Mouse (Mus musculus) embryo, embryonic 11 days (tissue): ENCODE data around the gene Kcnip4.

Experiments used
- DNase-seq: peaks from one replicate; pipeline ENCODE4 v3.0.0-alpha.2; 2015

Kcnip4 gene

DNA sequence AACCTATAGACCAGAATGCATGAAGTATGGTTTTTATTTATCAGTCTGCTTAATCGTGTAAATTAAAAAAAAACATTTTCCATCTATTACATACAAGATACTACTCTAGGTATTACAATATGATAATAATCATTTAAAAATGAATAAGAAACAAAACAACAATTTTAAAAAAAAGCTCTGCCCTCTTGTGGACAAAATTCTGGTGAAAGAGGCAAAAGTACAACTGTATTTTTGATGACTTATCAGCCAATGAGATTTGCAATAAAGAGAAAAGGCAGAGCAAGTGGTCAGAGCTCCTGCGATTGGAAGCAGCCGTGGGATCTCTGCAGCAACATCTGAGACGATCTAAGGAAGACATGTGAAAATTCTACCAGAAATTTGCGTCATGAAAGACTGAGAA lies 172.6 kb downstream of the Kcnip4 start:
- no peak for DNase-seq

DNA sequence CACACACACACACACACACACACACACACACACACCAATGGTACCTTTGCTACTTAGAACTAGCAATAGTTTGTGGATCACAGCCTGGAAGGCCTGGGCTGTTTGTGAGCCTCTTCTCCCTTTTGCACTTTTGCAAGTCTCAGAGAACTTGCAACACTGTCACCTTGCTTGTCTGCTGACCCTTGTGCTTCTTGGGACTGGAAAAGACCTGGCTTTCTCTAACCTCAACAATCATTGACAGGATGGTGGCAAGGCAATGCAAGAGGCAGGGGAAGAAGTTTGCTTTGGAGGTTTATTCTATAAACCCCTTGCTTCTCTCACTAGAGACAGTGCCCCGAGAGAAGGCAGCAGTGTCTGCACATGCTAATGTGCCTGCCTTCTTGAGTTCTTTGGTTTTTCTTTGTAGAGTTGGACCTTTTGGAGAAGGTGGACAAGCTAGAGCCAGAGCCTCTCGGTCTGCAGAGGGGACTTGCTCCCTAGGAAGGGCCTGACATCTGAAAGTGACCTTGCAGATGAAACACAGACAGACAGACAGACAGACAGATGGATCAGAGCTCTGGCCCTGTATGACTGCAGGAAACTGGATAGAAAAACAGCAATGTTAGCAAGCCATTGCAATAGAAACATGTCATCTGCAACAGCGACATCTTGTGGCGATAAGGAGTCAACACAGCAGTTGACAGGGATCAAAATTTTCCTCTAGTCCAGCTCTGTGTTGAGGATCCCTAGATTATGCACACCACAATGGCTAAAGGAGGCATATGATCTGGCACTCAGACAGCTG lies 174.4 kb downstream of the Kcnip4 start:
- DNase-seq = peak; percentile 71

DNA sequence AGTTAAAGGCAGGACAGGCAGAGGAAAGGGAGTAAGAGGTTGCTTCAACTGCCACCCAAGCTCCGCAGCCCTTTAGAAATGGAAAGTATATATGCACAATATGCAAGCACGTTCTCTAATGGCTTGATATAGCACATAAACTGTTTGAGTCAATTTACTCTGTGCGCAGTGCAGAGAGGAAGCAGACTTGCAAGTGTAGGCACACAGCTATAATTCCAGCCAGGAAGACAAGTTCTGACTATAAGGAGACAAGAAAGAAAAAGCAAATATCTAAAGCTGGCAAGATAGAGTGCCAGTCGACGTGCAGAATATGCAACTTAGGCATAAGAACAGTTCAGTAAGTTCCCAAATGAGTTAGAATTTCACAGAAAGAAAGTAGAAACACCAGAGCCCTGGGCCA lies 175.2 kb downstream of the Kcnip4 start:
- no peak for DNase-seq

DNA sequence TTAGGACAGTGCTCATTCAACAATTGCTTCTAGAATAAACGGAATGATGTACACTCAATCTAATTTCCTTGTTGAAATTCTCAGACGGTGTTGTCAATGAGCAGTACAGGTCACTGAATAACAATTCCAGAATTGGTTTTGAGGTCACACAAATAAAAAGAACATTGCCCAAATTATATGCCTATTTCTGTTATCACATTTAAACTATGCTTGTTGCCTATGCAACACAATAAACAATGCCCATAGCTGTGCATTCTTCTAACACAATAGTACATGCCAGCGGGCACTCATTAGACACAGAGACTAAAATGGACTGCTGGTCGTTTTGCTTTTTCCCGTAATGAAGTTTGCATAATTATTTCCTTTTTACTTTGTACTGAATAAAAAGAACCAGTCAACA lies 176.2 kb downstream of the Kcnip4 start:
- no peak for DNase-seq

DNA sequence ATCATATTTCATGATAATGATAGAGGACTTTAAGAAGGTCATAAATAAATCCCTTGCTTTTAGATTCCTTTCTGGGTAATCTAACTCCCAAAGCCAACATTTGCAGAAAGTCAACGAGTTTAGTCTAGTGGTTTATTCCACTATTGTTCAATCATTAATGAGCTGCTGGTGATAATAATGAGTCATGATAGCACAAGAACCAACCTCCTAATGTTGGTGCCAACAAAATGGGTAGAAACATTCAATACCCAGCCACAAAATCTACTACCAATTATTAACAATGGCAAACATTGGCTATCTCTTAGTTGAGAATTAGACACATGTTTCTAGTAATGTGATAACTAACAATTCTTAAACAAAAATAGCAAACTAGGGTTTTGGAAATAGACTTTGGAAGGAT lies 180.1 kb downstream of the Kcnip4 start:
- no peak for DNase-seq

DNA sequence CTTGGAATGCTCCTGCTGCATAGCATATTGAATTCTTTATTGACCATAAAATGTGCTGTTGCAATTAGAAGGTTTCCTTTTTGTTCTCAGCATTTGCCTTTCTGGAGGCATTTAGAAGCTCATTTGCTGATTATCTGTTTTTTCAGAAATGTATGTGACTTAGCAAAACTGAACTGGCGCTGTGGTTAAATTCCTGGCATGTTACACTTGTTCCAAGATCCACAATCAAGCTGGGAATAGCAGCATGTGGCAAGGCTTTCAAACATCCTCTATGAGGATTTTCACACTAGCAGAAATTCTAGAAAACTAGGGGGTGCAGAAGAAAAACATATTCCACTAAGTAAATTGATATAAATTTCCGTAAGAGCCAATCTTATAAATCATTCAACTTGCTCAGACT lies 187.5 kb downstream of the Kcnip4 start:
- no peak for DNase-seq

DNA sequence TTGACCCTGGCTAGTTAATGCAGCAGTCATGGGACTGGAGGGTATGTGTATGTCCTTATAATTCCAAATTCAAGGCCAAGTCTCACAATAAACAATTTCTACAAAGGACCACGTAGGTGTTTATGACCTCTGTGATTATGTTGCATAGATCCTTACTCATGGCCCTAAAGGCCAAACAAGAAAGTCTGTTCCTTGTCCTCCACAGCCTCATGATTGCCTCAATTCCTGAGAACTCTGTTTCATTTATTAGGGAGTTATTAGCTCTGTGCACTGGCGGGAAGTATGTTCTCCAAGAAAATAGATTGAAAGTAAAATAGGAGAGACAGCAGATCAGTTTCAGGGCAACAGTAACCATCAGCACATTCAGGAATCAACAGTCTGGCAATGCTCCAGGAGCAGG lies 191.6 kb downstream of the Kcnip4 start:
- no peak for DNase-seq

DNA sequence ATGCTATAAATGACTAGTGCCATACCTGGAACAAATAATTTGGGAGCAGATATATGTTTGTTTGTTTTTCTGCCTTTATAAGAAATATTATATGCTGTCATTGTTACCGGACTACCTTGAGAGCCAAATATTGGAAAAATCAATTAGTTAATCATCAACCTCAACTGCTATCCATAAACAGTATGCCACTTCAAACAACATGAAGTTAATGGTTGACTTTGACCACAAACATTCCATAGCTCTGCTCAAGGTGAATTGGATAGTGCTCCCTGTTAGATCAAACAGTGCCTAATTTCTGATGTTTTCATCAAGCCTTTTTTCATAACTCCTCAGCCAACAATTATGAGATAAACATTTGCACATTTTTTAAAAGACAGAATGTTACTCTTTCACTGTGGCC lies 195.7 kb downstream of the Kcnip4 start:
- no peak for DNase-seq

DNA sequence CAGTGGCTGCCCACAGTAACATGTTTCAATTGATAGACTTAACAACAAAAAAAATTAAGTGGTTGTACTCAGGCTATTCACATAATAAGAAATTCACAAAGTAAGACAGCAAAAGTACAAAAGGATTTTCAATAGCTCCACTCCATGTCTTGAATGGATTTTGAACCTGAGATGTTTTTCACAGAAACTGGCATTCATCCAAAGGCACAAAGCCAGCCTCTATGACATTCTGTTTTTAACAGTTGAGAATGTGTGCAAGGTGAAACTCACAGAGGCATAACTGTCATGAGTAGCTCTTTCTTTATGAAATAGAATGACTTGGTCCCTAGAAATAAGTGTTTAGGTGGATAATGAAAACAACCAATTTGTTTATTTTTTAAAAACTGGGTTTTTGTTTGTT lies 206.0 kb downstream of the Kcnip4 start:
- DNase-seq = no peak

DNA sequence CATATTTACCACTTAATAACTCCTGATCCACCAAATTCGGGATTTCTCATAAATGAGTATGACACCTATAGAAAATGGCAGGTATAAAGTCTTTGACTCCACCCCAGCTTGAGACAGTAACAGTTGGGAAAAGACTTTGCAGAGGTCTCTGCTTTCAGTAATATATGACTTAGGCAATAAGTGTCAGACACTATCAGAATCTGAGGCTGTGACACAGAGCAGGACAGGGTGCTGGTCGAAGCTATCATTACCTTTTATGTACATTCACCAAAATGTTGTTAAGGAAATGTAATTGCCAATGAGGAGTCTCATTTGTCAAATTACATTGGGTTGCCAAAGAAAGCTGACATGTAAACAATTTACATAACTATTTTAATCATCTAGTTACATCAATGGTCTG lies 206.8 kb downstream of the Kcnip4 start:
- DNase-seq = no peak

DNA sequence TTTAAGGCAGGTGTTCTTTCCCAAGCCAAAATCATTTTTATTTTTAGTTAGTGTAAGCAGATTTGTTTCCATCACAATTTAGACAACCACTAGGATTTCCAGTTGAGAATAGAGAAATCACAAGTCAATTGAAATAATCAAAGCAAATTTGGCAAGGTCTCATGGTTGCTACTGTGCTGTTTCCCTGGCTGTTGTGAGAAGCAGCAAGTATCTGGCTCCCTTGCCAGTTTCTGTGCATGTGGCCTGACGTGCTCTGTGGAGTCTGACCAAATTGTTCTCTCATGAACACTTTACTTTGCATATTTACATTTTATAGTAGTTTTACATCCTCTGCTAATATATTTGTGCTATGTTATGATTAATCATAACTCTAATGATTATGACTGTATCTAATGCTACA lies 217.9 kb downstream of the Kcnip4 start:
- DNase-seq = no peak

DNA sequence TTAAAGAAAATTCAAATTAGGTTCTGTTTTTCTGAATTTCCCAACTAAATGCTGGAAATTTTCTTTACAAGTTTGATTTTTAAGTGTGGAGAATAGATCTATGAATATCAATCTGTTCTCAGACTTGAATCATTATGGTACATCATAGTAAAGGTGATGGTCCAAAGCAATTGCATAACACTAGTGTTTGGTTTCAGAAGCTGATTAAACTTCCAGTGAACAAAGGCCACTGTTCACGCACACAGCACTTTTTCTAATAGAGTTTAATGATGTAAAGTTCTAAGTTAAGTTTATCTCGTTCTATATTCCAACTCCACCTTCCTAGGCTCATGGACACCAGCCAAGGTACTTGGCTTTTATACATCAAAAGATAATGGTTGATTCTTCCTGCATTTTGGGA lies 219.4 kb downstream of the Kcnip4 start:
- DNase-seq = no peak

DNA sequence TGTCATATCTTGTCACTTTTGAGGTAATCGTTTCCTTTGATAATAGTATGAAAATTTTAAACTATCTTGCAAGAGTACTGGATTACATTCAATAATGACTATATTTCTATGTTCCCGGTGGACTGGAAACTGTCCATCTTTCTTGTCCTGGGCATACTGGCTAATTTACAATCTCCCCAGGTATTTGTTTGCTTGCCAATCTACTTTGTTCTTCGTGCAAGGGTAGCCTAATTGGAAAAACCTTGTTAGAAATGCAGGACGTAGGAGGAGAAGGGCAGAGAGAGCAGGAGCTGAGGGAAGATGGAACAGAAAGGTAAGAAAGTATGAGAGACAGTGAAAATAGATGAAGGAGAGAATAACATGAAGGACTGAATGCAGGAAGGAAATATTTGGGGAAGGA lies 226.1 kb downstream of the Kcnip4 start:
- no peak for DNase-seq

DNA sequence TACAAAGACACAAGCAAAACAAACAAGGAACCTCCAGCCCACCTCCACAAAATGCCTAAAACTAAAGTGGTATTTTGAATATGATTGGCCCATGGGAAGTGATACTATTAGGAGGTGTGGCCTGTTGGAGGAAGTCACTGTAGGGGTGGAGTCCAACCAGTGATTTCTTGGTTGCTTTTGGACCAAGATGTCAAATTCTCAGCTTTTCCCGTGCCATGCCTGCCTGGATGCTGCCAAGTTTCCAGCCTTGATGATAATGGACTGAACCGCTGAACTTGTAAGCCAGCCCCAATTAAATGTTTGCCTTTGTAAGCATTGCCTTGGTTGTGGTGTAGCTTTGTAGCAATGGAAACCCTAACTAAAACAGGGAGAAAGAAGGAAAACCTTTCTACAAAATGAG lies 232.3 kb downstream of the Kcnip4 start:
- no peak for DNase-seq

DNA sequence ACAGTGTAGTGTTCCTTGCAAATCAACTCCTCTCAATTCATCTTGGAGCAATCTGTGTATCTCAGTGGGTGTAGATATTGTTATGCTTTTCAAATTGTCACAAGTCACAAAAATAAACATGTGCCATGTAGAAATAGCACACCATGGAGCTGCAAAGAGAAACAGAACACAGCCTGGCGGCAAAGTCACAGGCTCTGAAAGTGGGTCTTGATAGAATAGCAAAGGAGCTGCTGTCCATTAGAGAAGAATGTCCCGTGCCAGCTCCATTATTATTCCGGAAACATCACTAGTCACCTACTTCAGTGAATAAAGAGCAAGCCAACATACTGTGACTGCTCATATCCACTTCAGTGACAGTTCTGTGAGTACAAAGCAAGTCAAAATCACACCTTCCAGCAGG lies 232.9 kb downstream of the Kcnip4 start:
- DNase-seq = no peak

DNA sequence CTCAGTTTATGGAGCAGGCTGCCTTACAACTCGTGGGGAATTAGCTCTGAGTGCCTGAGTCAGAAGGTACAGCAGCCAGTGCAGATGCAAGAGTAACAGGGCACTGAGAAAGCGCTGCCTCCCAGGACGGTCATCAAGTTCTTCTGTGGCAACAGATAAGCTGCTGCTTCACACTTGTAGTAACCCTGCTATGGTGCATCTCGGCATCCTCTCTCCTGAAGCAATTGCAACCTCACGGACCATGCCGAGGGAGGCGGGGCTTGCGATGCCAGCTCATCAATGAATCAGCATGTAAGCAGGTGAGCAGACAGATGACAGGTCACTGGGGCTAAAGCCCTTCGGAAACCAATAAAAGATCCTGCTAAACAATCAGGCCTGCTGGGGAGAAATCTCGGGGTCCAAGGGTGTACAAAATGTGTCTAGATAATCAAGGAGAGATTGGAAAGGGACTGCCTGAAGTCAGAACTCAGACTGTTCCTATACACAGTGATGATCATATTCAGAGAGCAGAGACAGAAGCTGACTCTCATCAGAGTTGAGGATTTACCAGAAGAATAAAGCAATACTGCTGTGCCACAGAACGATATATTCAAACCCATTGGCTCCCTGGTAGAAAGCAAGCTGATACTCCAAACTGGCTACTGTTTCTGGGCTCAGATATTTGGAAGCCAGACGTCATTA lies 239.1 kb downstream of the Kcnip4 start:
- DNase-seq = peak; percentile 17

DNA sequence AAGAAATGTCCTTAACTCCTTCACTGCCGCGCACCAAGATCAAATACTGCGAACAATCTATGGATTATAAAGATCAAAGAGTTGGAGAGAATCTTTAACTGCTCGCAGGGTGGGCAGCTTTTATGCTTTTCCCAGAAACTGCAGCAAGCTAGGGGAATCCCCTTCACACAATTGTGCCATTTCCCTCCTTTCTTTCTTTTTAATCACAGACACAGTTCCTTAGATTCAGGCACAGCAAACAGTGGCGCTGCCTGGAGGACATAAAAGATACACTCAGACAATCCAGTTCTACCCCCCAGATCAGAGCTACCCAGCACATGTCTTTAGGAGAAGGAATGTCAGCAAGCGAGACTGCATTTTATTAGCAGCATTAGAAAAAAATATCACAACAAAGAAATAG lies 239.9 kb downstream of the Kcnip4 start:
- DNase-seq = no peak

DNA sequence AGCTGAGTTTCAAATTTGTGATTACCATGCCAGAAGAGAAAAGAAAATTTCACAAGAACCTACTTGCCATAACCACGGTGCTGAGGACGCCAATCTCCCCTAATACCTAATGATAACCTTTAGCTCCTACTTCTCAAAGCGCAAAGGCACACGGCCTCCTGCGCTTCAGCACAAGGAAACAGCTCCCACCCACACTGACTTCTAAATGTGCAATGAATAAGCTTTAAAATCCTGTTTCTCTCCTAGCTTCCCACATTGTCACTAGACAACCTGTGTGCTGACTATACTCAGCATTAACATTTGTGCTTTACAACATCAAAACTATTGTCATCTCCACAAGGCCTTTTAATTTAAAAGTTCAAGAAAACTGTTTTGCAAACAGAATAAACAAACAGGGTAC lies 241.3 kb downstream of the Kcnip4 start:
- no peak for DNase-seq

DNA sequence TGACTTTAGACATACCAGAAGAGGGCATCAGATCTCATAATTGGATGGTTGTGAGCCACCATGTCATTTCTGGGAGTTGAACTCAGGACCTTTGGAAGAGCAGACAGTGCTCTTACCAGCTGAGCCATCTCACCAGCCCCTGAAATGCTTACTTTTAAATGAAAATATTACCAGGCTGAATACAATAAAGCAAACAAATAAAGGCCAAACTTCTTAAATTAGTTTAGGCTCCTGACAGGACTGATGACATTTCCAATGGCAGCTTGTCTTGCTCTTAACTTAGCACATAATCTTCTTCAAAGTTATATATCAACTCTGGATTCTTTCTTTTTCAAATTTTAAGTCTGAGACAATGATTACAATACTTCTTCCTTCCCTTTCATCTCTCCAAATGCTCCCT lies 252.8 kb downstream of the Kcnip4 start:
- DNase-seq = no peak

DNA sequence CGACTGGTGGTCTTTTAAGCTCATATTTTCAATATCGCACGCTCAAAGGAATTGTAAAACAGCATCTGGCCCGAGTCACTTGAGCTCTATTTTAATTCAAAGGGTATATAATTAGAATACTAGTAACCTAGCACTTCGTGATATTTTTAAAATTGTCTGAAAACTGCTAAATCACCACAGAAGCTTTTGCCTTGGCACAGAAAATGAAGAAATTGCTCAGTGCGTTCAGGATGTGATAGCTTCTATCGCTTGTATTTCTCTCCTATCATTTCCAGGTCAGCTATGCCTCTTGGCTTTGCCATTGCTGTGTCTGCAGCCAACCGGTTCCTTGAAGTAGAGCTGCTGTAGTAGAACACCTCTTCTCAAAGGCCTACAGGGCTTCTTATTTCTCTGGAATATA lies 255.9 kb downstream of the Kcnip4 start:
- no peak for DNase-seq

DNA sequence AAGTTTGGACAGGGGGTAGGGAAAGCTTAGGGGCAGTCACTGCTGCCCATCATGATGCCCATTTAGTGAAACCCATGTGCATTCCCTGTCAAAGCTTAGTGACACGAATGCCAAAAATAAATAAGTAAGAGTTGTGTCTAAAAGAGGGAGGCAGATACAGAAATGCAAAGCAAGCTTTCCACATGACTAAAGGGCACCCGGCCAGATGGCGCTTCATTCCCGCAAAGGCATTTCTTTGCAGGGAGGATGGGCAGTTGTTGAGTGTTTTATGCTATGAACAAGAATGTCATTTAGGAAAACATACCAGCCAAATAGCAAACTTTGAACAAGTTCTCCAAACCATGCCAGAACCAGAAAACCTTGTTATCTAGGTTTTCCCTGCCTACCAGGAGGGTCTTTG lies 265.4 kb downstream of the Kcnip4 start:
- DNase-seq = no peak

DNA sequence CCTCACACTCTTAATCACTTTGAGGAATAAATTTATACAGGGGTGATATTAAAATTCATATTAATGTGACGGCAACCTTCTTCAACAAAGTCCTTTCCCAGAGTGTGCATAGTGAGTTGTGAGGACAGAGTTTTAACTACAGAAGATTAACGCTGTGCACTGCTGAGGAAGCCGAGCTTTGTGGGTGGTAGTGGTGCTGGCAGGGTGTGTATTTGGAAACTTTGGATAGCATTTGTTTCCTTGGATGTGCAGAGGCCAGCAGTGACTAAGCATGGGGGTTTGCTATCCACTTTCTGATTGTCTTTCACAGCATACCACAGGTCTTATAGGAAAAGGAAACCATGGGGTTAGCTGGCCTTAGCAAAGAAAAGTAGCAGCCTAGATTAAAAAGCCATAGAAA lies 267.9 kb downstream of the Kcnip4 start:
- no peak for DNase-seq

DNA sequence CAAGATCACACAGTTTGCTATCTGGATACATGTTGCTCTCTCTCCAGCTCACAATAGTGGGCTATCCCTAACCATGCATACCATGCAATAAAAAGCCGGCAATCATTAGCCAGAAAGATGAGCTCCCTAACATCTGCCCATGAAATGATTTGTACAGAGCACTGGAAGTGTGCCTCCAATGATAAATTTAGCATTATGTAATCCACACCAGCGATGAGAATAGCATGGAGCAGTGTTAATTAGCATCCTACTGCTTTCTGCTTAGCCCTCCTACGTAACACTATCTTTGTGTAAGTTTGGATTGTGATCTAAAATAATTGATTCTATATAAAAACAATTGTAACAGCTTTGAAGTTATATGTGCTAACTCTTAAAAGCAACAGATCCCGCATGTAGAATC lies 268.7 kb downstream of the Kcnip4 start:
- no peak for DNase-seq

DNA sequence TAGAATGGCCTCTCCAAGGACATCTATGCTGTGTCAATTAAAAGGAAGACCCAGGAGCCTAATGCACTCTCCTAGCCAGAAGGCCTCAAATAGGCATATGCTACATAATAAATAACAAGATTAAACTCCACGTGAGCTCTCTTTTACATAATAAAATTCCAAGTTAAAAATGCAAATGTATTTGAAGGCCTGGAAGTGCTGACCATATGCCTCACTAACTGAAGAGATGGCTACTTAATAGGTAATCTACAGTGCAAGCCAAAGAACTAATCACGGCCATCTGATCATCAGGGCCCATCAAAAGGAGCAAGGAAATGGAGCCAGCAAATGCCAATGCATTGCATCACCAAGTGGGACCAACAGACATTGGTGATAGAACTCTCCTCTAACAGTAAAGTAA lies 277.6 kb downstream of the Kcnip4 start:
- DNase-seq = no peak

DNA sequence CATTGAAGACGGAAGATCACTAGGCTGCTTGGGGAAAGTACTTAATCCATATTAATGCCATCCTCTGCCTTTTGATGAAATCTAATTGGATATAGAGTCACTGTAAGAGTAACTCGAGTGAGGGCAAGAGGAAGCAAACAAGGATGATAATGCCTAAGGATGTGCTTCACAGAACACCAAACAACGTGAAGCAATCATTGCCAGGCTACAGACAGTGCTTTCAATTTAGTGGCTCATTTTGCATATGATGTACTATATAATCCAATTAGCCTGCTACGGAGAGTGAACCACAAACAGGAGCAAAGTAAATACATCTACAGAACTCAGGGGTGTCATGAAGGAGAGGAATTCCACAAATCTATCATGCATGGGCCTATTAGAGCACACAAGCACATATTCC lies 280.3 kb downstream of the Kcnip4 start:
- no peak for DNase-seq
